In genomic region chr5:106448798-106449125, GRCm38 (mm10) we compare ENCODE assay signal across 13 mouse cellular contexts. TPM values are rescaled to one million over a fixed set of nuclear protein-coding genes. Genes with fewer than 3 reads are reported as not detected.
DNase-seq lines count a peak whose midpoint lies in the region; ATAC-seq lines count a peak whose summit lies in the region.
"Had no signal": no experiment of that assay in that cellular context is flagged by ENCODE, and none has a peak within 500 bp of the region (broad histone marks: within the 10 kb centered on the region; RNA-seq: fewer than 3 reads in every experiment).

No protein-coding gene starts in this region.

- H3K9me3 ChIP-seq in kidney, embryonic 16.5 days (ENCODE audit: low read length), result no peaks in the 10 kb centered on the region
- no peaks in the 10 kb centered on the region for H3K9me3 ChIP-seq in kidney, embryonic 15.5 days (replicated peaks)
- no peaks in the 10 kb centered on the region for H3K9me3 ChIP-seq in midbrain, embryonic 14.5 days (ENCODE audit: control insufficient read depth, low read length)
- H3K9me3 ChIP-seq in liver, embryonic 11.5 days (ENCODE audit: control insufficient read depth, low read length), result no peaks in the 10 kb centered on the region

- H3K27ac ChIP-seq in kidney, embryonic 16.5 days (ENCODE audit: low read length), result no peak overlapping the region
- H3K27ac ChIP-seq in kidney, embryonic 15.5 days, result no peak overlapping the region
- H3K27ac ChIP-seq in midbrain, embryonic 14.5 days (replicated peaks; ENCODE audit: low read depth, low read length), result peak overlapping the region; percentile 64
- no peak overlapping the region for H3K27ac ChIP-seq in liver, embryonic 11.5 days (ENCODE audit: low read depth, low read length)

- H3K4me2 ChIP-seq in kidney, embryonic 16.5 days (replicated peaks; ENCODE audit: low read depth, low read length), result no peak overlapping the region
- H3K4me2 ChIP-seq in kidney, embryonic 15.5 days, result no peak overlapping the region
- peak overlapping the region; percentile 56 for H3K4me2 ChIP-seq in midbrain, embryonic 14.5 days (ENCODE audit: low read length)
- H3K4me2 ChIP-seq in liver, embryonic 11.5 days, result no peak overlapping the region

- peaks cover 95% of the 10 kb centered on the region for H3K27me3 ChIP-seq in kidney, embryonic 16.5 days (ENCODE audit: insufficient read depth, low read length)
- H3K27me3 ChIP-seq in kidney, embryonic 15.5 days, result peaks cover 96% of the 10 kb centered on the region
- peaks cover 66% of the 10 kb centered on the region for H3K27me3 ChIP-seq in midbrain, embryonic 14.5 days (ENCODE audit: control insufficient read depth, insufficient read depth, low read length)
- peaks cover 88% of the 10 kb centered on the region for H3K27me3 ChIP-seq in liver, embryonic 11.5 days (replicated peaks; ENCODE audit: control insufficient read depth, insufficient read depth, low read length)

- no peaks in the 10 kb centered on the region for H3K4me1 ChIP-seq in kidney, embryonic 16.5 days (ENCODE audit: insufficient read depth, low read length)
- H3K4me1 ChIP-seq in kidney, embryonic 15.5 days, result peaks cover 11% of the 10 kb centered on the region; the same call in 1 of the 2 replicates
- H3K4me1 ChIP-seq in midbrain, embryonic 14.5 days (ENCODE audit: control insufficient read depth, insufficient read depth, low read length), result peaks cover 7% of the 10 kb centered on the region; the same call in 1 of the 2 replicates
- H3K4me1 ChIP-seq in liver, embryonic 11.5 days (replicated peaks; ENCODE audit: control insufficient read depth, insufficient read depth, low read length), result no peaks in the 10 kb centered on the region

- under 1% methylated on average over 6 of the region's 6 CpGs for WGBS in kidney, embryonic 16.5 days
- WGBS in kidney, embryonic 15.5 days, result 0% methylated on average over 6 of the region's 6 CpGs
- WGBS in midbrain, embryonic 14.5 days, result 6% methylated on average over 6 of the region's 6 CpGs
- WGBS in liver, embryonic 11.5 days, result 2% methylated on average over 6 of the region's 6 CpGs

- no peak overlapping the region for H3K4me3 ChIP-seq in kidney, embryonic 16.5 days (ENCODE audit: low read length)
- no peak overlapping the region for H3K4me3 ChIP-seq in kidney, embryonic 15.5 days (replicated peaks)
- peak overlapping the region; percentile 14; the same call in 1 of the 2 replicates for H3K4me3 ChIP-seq in midbrain, embryonic 14.5 days (replicated peaks; ENCODE audit: low read depth, low read length)
- no peak overlapping the region for H3K4me3 ChIP-seq in liver, embryonic 11.5 days (ENCODE audit: low read depth, low read length)

- DNase-seq in ZHBTc4 (ENCODE audit: low read depth, low spot score), result peak; percentile 67
- DNase-seq in cerebellum, postnatal 36 days, result peak; percentile 41 to 46
- DNase-seq in midbrain, embryonic 14.5 days, result no peak
- DNase-seq in urinary bladder, postnatal 36 days (ENCODE audit: low spot score in 2 of 2), result no peak
- DNase-seq in liver, embryonic 11.5 days (ENCODE audit: low spot score), result no peak
- no peak for DNase-seq in layer of hippocampus, postnatal 25 days (ENCODE audit: extremely low spot score in 1 of 2, low spot score in 1 of 2)
- DNase-seq: layer of hippocampus, adult 9-11 months; liver, postnatal 0 days had no signal

- no peaks in the 10 kb centered on the region for H3K36me3 ChIP-seq in kidney, embryonic 16.5 days (ENCODE audit: insufficient read depth, low read length)
- H3K36me3 ChIP-seq in kidney, embryonic 15.5 days, result no peaks in the 10 kb centered on the region
- no peaks in the 10 kb centered on the region for H3K36me3 ChIP-seq in midbrain, embryonic 14.5 days (ENCODE audit: control insufficient read depth, insufficient read depth, low read length)
- no peaks in the 10 kb centered on the region for H3K36me3 ChIP-seq in liver, embryonic 11.5 days (ENCODE audit: control insufficient read depth, insufficient read depth, low read length)

- ATAC-seq in kidney, embryonic 16.5 days (ENCODE audit: low FRiP score, low TSS enrichment), result peak; percentile 46; the same call in 1 of the 2 replicates
- no peak for ATAC-seq in kidney, embryonic 15.5 days (replicated peaks; ENCODE audit: low FRiP score)
- no peak for ATAC-seq in midbrain, embryonic 14.5 days (ENCODE audit: low FRiP score, low TSS enrichment)
- ATAC-seq in liver, embryonic 11.5 days (replicated peaks; ENCODE audit: low FRiP score), result no peak
- ATAC-seq: liver, postnatal 0 days had no signal

- no peak overlapping the region for H3K9ac ChIP-seq in kidney, embryonic 16.5 days (replicated peaks; ENCODE audit: low read length)
- H3K9ac ChIP-seq in kidney, embryonic 15.5 days, result no peak overlapping the region
- 0 out of 2 replicates have a peak overlapping the region, but pooled peaks have one; percentile 10 for H3K9ac ChIP-seq in midbrain, embryonic 14.5 days (replicated peaks; ENCODE audit: low read length)
- H3K9ac ChIP-seq in liver, embryonic 11.5 days (ENCODE audit: low read depth, low read length), result no peak overlapping the region
- H3K9ac ChIP-seq: liver, postnatal 0 days had no signal

RNA-seq across cellular contexts. Expression of gene Barhl2, which starts 9.2 kb away (rescaled TPM):
- polyA plus RNA-seq in kidney, embryonic 16.5 days (2015; fragmentation: Nextera tagmentation; extraction: Ambion mirVana), result not detected in 2 replicates
- not detected in 2 replicates for polyA plus RNA-seq in kidney, embryonic 15.5 days (2015; fragmentation: Nextera tagmentation; extraction: Ambion mirVana)
- polyA plus RNA-seq in midbrain, embryonic 14.5 days (2014; fragmentation: Nextera tagmentation; extraction: Ambion mirVana), result 12.2 and 14.4 TPM in 2 replicates
- polyA plus RNA-seq in liver, embryonic 11.5 days (2014; fragmentation: Nextera tagmentation; extraction: Ambion mirVana), result not detected in 2 replicates
- total RNA-seq in layer of hippocampus, postnatal 25 days (2021), result under 1 TPM; 0.12 to 0.26 TPM
- total RNA-seq: neutrophil, adult 5-6 weeks had no signal
- polyA plus RNA-seq: heart, postnatal 0 days; liver, postnatal 0 days; spleen, adult 2 months had no signal

Comparison
In these comparisons a context has a peak if more than half of its experiments do, and no peak if none do; other contexts are left out.
1. DNase-seq: peak in ZHBTc4 (single experiment) and cerebellum, postnatal 36 days (2 of 2); none in midbrain, embryonic 14.5 days (single experiment), urinary bladder, postnatal 36 days (0 of 2), liver, embryonic 11.5 days (single experiment) and layer of hippocampus, postnatal 25 days (0 of 2).
2. RNA of gene Barhl2, which starts 9.2 kb away (polyA plus RNA-seq): 12.2 to 14.4 TPM in midbrain, embryonic 14.5 days; not detected in kidney, embryonic 16.5 days, not detected in kidney, embryonic 15.5 days and not detected in liver, embryonic 11.5 days; every median in the first group is over 10 times any median in the second.